Mouse (Mus musculus) embryonic fibroblast, embryonic 13.5 days (primary cell): ENCODE data around the gene 2610301B20Rik.

Source experiments
- CTCF ChIP-seq: IDR thresholded peaks from 2 replicates; pipeline ENCODE4 v1.5.1; 2011; ENCODE audit warnings: mild to moderate bottlenecking, control low read depth, low read length, moderate library complexity, borderline replicate concordance; ENCODE audit not compliant: insufficient read depth
- POLR2A ChIP-seq: IDR thresholded peaks from 2 replicates; pipeline ENCODE4 v1.6.1; 2011; ENCODE audit warnings: low read depth, mild to moderate bottlenecking, control low read depth, low read length, moderate library complexity

DNA sequence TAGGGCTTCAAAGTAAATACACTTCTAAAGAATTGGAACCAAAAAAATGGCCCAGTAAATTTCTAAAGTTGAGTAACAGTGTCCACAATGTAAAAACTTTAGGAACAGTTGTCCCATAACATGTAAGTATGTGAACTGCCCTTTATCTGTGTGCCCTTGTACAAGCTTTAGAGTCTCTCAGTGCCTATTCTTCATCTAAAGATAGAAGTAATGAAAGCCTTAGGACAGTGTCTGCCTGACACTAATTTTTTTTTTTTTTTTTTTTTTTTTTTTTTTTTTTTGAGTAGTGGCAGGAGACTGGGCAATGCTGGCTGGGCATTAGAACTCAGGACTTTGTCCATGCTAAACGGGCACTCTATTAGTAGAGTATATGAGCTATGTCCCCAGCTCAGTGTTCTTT lies 2.8 kb downstream of the 2610301B20Rik start:
- TF ChIP-seq CTCF (no peak), POLR2A (no peak)
